Mouse (Mus musculus) kidney, adult 11 months (tissue): ENCODE data around the gene Gtf2h5.

ENCODE experiments used
- DNase-seq: peaks from one replicate; pipeline ENCODE4 v3.0.0; 2022

Gene Gtf2h5

GRCm38 (mm10) chr17:6113653-6114052, 34.1 kb downstream of the Gtf2h5 start:
- no peak for DNase-seq

GRCm38 (mm10) chr17:6115085-6115484, 35.5 kb downstream of the Gtf2h5 start:
- DNase-seq, result no peak

GRCm38 (mm10) chr17:6117148-6117725, 37.7 kb downstream of the Gtf2h5 start:
- DNase-seq, result no peak

DNA sequence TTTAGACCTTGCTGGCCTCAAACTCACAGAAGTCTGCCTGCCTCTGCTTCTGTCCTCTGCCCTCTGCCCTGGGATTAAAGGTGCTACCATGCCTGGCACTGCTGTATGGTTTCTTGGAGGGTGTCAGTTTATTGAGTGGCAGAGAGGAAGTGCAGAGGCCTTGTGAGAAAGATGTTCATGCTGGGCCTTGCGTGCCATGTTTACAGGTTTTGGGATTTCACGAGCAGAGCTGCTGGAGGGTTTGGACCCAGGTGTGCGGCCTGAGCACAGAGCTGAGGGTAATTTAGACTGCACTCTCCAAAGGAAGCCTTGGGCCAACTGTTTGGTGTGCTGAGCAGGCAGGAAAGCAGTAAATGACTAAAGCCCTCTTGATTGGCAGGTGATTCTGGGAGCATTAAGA, 38.3 kb downstream of the Gtf2h5 start:
- DNase-seq, result no peak

GRCm38 (mm10) chr17:6118861-6119260, 39.3 kb downstream of the Gtf2h5 start:
- DNase-seq, result no peak

DNA sequence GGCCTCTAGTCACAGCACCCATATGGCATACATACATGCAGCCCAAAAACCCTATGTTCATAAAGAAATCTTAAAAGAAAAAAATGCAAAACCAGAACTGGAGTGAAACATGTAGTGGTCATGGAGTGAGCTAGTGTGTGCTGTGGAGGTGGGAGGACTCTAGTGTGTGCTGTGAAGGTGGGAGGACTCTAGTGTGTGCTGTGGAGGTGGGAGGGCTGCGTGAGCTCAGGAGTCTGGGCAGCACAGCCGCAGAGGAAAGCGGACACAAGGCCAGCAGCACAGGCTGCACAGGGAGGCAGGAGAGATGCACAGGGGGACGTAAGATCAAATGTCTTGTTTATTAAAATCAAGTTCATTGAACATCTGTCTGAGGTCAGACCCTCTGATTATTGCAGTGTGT, 44.2 kb downstream of the Gtf2h5 start:
- DNase-seq, result no peak

DNA sequence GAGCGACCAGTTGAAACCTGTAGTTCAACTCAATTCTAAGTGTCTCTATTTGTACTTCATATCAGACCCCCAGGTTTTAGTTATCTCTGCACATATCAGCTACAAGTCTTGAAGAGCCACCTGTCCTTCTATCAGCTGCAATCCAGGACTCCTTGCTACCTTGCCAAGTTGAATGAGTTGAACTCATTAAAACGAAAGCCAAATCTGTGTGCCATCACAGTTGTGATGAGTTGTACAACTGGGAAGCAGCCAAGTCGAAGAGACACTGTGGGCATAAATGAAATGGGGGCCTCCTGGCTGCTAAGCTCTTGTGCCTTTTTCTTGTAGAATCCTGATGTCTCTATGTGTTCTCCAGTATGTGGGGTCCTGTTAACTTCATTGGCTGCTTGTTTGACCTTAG, 45.9 kb downstream of the Gtf2h5 start:
- DNase-seq, result no peak

- DNase-seq, result no peak
These were observed 48.5 kb downstream of the Gtf2h5 start for GRCm38 (mm10) chr17:6128039-6128438.

DNA sequence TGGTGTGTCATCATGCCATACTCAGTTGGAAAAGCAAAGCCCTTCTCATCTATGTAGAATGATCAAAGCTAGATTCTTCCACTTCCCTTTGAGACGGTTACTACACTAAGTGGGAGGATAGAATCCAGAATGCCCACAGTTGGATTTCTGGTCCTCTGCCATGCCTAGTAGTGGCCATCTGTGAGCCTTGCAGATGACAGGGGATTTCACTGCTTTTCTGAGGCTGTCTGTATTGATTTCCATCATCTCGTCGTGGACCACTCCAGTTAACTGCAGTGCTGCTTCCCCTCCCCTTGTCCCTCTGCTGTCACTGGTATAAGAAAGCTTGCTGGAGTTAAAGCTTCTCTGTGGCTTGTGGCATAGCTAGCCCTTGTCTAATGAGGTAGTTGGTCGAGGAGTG, 49.8 kb downstream of the Gtf2h5 start:
- DNase-seq, result no peak

DNA sequence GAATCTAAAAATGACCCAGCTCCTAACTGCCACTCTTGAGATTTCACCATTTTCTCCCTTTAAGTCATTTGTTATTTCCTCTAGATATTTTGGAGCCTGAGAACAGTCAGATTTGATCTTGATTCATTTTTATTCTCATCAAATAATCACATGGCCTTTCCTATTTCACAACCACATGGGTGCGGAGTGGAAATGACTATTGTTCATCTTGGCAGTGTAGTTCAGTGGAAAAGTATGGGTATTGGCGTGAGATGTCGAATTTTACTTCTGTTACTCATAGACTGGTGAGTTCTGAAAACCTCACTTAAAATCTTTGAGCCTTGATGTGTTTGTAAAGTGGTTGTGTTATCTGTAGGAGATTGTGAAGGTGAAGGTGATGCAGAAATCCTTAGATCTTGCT, 51.5 kb downstream of the Gtf2h5 start:
- DNase-seq, result no peak
